ENCODE assay signal across 7 mouse cellular contexts in the genomic region with DNA sequence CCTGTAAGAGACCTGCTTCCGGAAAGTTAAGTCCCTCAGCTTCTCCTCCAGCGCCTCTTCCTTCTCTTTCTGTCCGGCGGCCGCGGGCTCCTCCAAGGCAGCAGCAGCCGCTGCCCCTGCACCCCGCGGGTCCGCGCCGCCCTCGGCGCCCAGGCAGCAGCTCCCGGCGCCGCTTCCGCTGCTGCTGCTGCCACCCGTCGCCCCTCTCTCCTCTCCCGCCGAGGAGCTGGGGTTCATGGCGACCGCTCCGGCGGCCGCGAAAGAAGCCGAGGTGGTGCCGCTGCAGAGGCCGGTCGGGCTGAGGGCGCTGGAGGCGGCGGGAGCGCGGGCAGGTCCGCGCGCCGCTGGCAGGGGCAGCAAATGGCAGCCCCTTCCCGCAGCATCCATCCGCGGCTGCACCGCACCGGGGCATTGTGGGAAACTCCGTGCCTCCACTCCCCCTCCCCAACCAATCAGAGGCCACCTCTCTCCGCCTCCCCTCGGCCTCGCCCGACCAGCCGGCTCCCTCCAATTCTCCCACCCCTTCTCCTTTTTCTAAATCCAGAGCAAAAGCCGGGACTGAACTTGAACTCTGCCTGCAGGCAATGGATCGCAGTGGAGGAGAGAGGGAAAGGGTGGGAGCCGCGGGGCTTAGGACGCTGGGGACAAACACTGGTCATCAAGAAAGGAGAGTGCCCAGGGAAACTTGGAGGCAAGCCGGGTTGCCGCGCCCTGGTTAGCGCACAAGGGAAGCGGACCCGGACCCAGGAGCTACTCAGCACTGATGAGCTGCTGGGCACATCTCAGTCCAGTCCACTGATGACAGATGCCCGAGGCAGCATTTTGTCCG. TPM values are rescaled to one million over a fixed set of nuclear protein-coding genes. Genes with fewer than 3 reads are reported as not detected.
DNase-seq lines count a peak whose midpoint lies in the region; ATAC-seq lines count a peak whose summit lies in the region.

A gene (minus strand): TSS at position 623 of the 829 bp plus-strand sequence.

- intact Hi-C loops in heart, postnatal 36 days (cut with DNase I), result no loop called here

- peak within 1 kb of the TSS; percentile 98 for H3K4me2 ChIP-seq in embryonic facial prominence, embryonic 13.5 days
- H3K4me2 ChIP-seq in stomach, embryonic 14.5 days (replicated peaks; ENCODE audit: low read depth, low read length), result peak within 1 kb of the TSS; percentile 91

- under 1% methylated on average over 65 of the region's 65 CpGs for WGBS in embryonic facial prominence, embryonic 13.5 days
- under 1% methylated on average over 63 of the region's 65 CpGs for WGBS in stomach, embryonic 14.5 days

- peak within 1 kb of the TSS; percentile 66 for H3K9ac ChIP-seq in embryonic facial prominence, embryonic 13.5 days
- peak within 1 kb of the TSS; percentile 41; the same call in 1 of the 2 replicates for H3K9ac ChIP-seq in stomach, embryonic 14.5 days (replicated peaks; ENCODE audit: low read depth, low read length)

- H3K4me1 ChIP-seq in embryonic facial prominence, embryonic 13.5 days, result peaks cover 15% of the 10 kb centered on the region
- no peaks in the 10 kb centered on the region for H3K4me1 ChIP-seq in stomach, embryonic 14.5 days (ENCODE audit: control insufficient read depth, insufficient read depth, low read length)

- peak; percentile 53 for DNase-seq in Muller cell, postnatal 12 days (ENCODE audit: inconsistent ontology term)
- peak; percentile 47 for DNase-seq in adrenal gland, postnatal 25 days
- peak; percentile 2 to 13 for DNase-seq in heart, postnatal 36 days
- DNase-seq in layer of hippocampus, postnatal 14 days (ENCODE audit: low spot score in 2 of 2), result peak; percentile 83 to 90

- H3K4me3 ChIP-seq in embryonic facial prominence, embryonic 13.5 days, result peak within 1 kb of the TSS; percentile 63
- H3K4me3 ChIP-seq in stomach, embryonic 14.5 days (ENCODE audit: low read depth, low read length), result peak within 1 kb of the TSS; percentile 51

- H3K36me3 ChIP-seq in embryonic facial prominence, embryonic 13.5 days, result no peaks in the 10 kb centered on the region
- H3K36me3 ChIP-seq in stomach, embryonic 14.5 days (ENCODE audit: control insufficient read depth, insufficient read depth, low read length), result no peaks in the 10 kb centered on the region

- peaks cover 58% of the 10 kb centered on the region for H3K27me3 ChIP-seq in embryonic facial prominence, embryonic 13.5 days
- H3K27me3 ChIP-seq in stomach, embryonic 14.5 days (ENCODE audit: control insufficient read depth, insufficient read depth, low read length), result peaks cover 24% of the 10 kb centered on the region

- no peaks in the 10 kb centered on the region for H3K9me3 ChIP-seq in embryonic facial prominence, embryonic 13.5 days
- H3K9me3 ChIP-seq in stomach, embryonic 14.5 days (ENCODE audit: control insufficient read depth, low read depth, low read length), result no peaks in the 10 kb centered on the region

- 0 out of 2 replicates have a peak, but pooled peaks have one; percentile 48 for ATAC-seq in embryonic facial prominence, embryonic 13.5 days (ENCODE audit: insufficient number of reproducible peaks, insufficient read depth, low FRiP score, low TSS enrichment, low read depth)
- ATAC-seq in megakaryocyte, adult 5-6 weeks (ENCODE audit: poor library complexity, severe bottlenecking), result peak; percentile 21; the same call in 1 of the 2 replicates
- ATAC-seq in stomach, embryonic 14.5 days (ENCODE audit: insufficient number of reproducible peaks, insufficient read depth, low FRiP score, low read depth), result peak; percentile 65; the same call in 1 of the 2 replicates

- no peak within 1 kb of the TSS for H3K27ac ChIP-seq in embryonic facial prominence, embryonic 13.5 days
- no peak within 1 kb of the TSS for H3K27ac ChIP-seq in stomach, embryonic 14.5 days (ENCODE audit: low read length)

RNA-seq across cellular contexts. Expression of the gene that starts here (rescaled TPM):
- total RNA-seq in adrenal gland, postnatal 25 days (2021), result 2.0 and 2.8 TPM in 2 replicates
- polyA plus RNA-seq in embryonic facial prominence, embryonic 13.5 days (2015; fragmentation: Nextera tagmentation; extraction: Ambion mirVana), result 0.84 and 1.1 TPM in 2 replicates
- total RNA-seq in heart, postnatal 36 days (2021), result under 1 TPM; 0.30 to 0.36 TPM
- 10 to 100 TPM; 51.7 to 57.8 TPM for total RNA-seq in layer of hippocampus, postnatal 14 days (2021)
- 0.11 TPM in 1 of 2 replicates, not detected in the other for total RNA-seq in megakaryocyte, adult 5-6 weeks (2015)
- total RNA-seq in megakaryocyte, adult 5-6 weeks (2017), result not detected in 2 replicates
- polyA plus RNA-seq in stomach, embryonic 14.5 days (2014; fragmentation: Nextera tagmentation; extraction: Ambion mirVana), result 0.95 and 1.0 TPM in 2 replicates

Comparison
In these comparisons a context has a peak if more than half of its experiments do, and no peak if none do; other contexts are left out.
1. RNA of the gene that starts here (total RNA-seq): 51.7 to 57.8 TPM in layer of hippocampus, postnatal 14 days; 2.0 to 2.8 TPM in adrenal gland, postnatal 25 days, 0.30 to 0.36 TPM in heart, postnatal 36 days and 0.11 TPM in megakaryocyte, adult 5-6 weeks; every median in the first group is over 10 times any median in the second.
2. Peak in DNase-seq in heart, postnatal 36 days; RNA of the gene not detected or under 1 TPM.
3. Peak in ATAC-seq in megakaryocyte, adult 5-6 weeks; RNA of the gene not detected or under 1 TPM.
4. DNase-seq: peak in every context shown above with its lines; median percentile 86 in layer of hippocampus, postnatal 14 days; 53 in Muller cell, postnatal 12 days; 47 in adrenal gland, postnatal 25 days; 8 in heart, postnatal 36 days.
5. Peak in every context shown above with its lines, with median percentiles within 50 percentile points of each other: ATAC-seq.